Mouse (Mus musculus) frontal cortex, adult 2 months (tissue): ENCODE results near the gene Trim37. TPM values are rescaled to one million over a fixed set of nuclear protein-coding genes. Genes with fewer than 3 reads are reported as not detected.
A peak's percentile ranks its signal among the peaks of the same experiment; 100 is the strongest.
"Not testable (repeated sequence)": the region's sequence is repeated elsewhere in the genome, so short reads cannot be mapped to it uniquely, and the experiment has no call there.

Source experiments
- DNase-seq, 2 experiments: peaks; one replicate each; pipeline ENCODE4 v3.0.0; 2022; ENCODE audit warnings: low spot score in 1 of 2; ENCODE audit errors: extremely low spot score in 1 of 2
- polyA plus RNA-seq: library from polyadenylated mRNA; depleted of rRNA; stranded (reverse); fragments of >200 nt; gene quantifications from 2 replicates; pipeline ENCODE4 v1.2.3, GENCODE M21; 2012

Trim37 gene
- polyA plus RNA-seq, 1 experiment, result 115 TPM

DNA sequence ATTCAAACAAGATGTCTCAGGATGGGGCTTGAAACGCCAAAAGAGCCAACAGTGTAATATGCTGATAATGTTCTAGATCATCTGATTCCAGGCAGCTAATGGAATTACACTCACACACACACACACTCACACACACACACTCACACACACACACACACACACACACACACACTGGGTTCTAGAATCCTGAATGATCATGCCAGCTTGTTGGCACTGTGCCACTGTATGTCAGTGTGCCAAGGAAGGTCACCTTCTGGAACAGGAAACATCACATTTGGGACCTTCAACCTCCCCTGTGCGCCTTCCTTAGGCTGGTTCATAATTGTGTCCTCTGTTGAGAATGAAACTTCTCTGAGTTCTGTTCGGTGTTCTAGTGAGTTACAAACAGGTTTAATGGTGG, 95.8 kb downstream of the Trim37 start:
- DNase-seq, result no peak

DNA sequence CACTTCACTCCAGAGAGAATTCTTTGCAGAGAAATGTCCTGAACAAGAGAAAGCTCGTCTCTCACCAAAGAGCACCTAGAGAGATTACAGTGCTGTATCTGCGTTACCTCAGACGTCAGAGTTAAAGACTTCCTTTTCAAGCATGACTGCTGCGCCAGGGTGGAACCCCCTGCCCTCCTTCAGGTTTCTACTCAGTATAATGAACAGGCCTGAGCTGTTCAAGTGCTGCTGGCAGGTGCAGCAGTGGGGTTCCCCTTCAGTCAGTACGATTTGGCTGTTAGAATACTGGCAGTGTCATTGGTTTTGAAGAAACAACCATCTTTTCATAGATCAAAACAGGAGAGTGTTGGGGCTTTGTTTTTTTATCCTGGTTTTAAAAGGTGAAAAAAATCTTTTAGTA, 100.2 kb downstream of the Trim37 start:
- DNase-seq, result no peak

DNA sequence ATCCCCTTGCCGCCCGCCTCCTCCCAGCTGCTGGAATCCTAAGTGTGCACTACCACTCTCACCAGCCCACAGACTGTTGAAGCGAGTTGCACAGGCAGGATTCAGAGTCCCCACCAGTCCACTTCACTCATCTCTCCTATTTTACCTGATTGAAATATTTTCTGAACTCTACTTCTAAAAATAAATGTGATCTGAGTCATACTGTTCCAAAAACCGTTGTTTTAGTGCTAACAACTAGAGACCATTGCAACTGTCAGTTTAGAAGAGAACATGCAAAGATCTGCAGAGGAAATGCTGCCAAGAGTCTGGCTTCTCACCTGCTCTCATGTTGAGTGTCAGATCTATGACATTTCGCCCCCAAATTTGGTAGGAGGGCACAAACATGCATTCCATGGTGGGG, 106.5 kb downstream of the Trim37 start:
- peak in 1 of 2 experiments; percentile 24 for DNase-seq

DNA sequence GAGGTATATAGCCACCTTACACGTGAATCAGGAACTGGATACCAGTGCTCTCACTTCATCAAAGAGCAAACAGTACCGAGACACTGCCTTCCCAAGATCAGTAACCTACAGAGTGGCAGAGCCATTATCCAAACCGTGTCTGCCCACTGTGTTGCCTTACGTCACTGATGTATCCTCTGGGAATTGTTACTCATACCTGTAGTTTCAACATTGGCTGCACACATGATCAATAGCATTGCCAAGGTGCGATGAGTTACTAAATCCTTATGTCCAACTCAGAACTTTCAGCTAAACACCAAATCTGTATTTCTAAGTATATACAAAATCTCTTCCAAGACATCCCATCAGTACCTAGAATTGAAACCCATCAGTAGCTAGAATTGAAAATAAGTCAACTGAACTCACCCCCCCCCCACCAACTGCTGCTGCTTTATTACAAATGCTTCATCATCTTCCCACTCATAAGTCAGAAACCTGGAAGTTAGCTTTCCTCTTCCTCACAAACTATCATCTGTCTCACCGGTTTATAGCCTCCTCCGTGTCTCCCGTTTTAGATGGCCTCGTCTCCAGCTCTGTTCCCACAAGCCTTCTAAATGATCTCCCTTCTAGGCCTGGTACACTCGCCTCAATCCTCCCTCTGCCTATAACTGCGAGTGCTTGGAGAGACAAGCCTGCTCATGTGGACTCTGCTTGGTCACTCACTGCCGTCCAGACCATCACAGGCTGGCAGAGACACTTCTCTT, 108.0 kb downstream of the Trim37 start:
- peak in 1 of 2 experiments; percentile 60 for DNase-seq

DNA sequence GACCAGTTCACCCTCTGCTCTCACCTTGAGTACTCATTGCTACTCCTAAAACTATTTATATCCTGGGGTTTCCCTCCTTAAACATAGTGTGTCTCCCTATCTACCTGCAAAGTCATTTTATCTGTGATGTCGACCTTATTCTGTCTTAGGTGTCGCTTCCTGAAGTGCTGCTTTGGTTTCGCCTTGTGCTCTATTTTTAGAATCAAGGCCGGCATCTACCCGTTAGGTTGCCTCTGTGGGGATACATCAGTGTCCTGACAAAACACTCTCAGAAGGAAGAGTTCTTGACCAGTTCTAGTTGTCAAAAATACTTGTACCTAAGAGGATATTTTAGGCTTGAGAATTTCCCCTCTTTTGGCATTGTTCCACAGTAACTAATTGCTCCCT, 108.6 kb downstream of the Trim37 start:
- DNase-seq, result no peak

DNA sequence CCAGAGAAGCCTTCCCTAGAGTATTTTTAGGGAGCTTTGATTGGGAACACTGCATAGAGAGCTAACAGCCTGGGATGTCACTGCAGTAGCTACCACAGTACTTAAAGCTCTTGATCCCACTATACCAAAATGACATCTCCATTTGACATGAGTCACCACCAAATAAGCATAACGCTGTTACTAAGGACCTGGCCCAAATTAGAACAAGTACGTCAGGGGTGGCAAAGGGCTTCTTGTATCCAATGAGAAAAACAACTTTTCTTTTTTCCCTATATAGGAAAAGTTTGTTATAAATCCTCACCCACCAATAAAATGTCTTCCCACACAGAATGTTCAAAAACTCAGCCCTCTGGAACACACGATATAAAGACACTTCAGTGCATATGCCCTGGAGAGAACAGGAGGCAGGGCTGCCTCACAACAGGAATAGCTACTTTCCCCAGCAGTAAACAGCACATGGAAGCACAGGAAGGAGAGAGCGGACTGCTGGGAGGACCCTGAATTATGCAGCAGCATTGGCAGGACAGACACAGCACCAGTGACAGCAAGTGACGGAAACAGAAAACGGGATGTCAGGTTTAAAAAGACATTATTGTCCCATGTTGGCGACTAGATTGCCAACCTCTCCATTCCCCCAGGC, 112.1 kb downstream of the Trim37 start:
- peak in 1 of 2 experiments; percentile 48 for DNase-seq

DNA sequence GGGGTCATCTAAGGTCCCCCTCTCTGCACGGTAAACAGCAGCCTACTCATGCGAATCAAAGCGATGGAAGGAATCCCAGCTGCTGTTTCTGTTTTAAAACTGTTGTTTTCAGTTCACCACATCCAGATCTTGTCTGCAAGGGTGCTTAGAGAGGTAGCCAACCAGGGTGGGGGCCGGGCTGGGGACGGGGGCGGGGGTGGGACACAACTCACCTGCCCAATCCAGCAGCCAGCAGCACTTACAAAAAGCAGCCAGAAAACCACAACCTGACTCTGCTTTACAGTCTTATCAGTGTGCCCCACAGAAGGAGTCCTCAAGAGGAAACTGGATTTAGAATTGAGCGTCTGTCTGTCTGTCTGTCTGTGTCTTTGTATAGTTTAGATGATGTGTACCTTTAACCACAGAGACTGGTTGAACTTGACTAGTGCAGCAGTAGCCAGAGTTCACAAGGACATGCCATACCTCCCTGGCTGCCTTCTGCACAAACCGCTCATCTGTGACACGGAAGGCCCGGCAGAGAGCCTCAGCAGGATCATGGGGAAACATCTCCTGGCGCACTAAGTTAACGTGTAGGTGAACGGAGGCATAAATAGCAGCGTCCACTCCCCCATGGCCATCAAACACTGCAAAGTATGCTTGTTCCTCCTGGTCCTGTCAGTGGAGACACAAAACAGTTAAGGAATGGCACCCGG, 113.4 kb downstream of the Trim37 start:
- DNase-seq, result no peak

DNA sequence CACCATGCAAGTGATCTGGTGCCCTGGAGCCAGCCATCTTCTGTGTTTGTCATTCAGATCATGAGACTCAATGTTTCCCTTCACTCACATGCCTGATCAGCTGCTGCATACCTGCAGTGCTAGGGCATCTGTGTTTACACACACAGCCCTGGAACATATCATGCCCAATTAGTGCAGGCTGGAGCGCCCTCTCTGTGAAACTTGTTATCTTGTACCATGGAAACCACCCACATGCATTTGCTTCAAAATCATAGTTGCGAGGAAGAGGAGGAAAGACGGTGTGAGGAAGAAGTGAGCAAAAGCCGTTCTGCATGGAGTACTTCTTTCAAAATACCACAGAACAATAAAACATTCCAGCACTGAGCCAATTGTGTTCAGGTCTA, 113.9 kb downstream of the Trim37 start:
- DNase-seq, result peak; percentile 36 to 46

DNA sequence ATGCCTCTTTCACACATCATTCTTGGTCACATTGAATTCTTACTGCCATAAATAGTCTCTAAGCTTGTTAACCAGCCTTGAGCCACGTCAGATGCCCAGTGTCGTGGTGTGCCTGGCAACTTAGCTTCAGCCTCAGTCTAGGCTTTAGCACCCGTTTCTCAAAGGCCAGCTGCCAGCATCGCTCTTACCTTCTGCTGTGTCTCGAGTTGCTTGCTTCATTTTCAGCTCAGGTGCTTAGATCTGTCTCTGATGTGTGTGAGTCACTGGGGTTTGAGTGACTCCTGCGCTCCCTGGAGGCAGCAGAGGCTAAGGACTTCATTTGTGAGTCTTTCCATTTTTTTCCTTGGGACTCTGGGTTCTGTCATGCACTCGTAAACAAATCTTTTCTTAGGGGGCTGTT, 114.4 kb downstream of the Trim37 start:
- DNase-seq, result peak in 1 of 2 experiments; percentile 48

DNA sequence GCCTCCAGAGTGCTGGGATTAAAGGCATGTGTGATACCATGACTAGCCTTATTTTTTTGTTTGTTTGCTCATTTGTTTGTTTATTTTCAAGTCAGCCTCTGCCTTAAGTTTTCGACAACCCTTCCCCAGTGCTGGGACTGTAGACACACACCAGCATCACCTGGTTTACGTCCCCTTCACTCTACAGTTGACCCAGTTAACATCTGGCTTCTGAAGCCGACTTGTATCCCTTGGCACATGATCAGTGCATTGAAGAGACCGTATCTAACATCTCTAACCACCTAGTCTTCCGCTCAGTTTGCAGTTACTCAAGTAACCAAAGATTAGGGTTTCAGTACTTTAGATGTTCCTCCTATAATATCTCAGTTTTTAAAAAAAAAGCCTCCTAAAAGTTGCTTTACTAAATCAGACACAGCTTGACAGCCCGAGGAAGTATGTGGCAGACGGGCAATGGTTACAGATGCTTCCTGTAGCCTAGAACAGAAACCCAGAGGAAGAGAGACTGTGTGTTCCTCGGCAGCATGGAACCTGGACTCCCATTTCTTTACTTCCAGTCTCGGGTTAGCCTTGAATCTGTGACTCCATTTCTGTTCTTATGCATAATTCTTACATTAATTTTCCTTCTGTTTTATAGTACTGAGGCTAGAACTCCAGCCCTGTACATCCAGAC, 118.4 kb downstream of the Trim37 start:
- no peak for DNase-seq

DNA sequence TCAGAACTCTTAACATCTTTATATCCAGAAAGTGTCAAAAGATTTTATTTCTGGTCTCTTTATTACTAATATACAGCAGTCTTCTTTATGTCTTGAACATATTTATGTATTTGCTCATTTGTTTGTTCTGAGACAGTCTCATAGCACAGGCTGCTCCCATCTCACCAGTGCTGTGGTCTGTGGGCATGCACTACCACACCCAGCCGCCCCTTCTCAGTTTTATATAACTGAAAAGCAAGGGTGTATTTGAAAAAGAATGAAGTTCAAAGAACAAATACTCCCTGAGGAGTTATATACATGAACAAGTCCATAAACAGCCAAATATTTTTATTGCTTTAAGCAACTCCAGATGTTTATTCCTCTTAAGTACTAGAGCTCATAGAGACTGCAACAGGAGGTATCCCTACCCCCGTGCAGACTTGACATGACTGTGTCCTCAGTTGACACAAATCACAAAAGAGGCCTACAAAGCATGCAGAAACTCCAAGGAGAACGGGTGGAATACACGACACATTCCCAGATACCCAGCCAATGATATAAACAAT, 119.3 kb downstream of the Trim37 start:
- no peak for DNase-seq

DNA sequence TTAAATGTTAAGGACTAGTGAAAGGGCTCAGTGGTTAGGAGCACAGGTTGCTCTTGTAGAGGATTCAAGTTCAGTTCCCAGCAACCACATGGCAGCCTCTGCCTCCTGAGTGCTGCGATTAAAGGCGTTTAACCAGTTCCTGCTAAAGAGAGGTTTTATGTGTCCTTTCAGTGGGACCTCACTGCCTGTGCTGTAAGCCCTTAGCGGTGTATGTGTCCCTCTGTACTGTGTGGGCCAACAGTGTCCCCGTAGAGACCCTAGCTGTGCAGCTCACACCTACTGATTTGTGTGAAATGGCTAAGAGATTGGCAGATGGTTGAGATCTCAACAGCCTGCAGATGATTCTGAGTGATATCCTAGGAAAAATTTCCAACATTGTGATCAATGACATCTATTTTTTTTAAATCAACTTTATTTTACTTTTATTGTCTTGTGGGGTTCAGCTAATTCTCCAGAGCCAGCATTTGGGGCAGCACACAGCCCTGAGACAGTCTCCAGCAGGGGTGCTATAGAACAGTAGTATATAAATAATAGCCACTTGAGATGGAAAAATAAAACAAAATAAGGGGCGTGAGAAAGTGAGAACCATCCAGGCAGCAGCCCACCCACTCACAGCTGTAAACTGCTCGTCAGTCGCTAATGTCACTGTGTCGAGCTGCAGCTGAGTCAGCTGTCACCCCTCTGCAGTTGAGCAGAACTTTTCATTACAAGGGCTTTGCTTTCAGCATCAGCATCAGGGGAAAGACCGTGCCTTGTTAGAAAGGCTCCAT, 120.0 kb downstream of the Trim37 start:
- no peak for DNase-seq

DNA sequence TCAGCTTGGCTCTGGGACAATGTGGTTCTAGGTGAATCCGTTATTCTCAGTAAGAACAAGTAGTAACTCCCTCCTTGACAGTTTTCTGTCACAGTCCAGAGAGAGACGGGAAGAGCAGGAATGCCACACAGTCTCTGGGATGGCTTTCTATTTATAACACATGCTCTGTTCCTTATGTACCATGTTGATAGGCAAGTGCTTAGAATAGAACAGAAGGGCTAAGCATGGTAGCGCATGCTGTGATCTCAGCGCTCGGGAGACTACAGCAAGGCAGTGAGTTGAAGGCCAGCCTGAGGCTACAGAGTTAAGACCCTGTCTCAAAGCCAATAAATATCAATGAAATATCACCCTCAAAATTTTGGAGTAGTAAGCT, 120.6 kb downstream of the Trim37 start:
- peak in 1 of 2 experiments; percentile 54 for DNase-seq

DNA sequence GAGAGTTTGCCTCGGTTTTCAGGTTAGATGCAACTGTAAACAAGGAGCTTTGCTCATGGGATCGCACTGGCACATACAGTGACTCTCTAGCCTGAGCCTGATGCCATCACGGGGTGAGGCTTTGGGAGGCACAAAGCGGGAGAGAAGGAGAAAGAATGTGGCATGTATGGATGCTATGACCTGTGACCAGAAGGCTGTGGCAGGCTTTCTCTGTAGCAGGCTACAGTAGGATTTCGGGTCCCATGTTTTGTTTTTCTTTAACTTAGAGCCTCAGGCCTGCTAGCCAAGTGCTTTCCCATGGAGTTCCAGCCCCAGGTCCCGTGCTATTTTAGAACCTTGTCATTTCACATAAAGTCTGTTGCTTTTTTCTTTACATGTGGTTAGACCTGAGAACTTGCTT, 123.3 kb downstream of the Trim37 start:
- DNase-seq, result no peak

DNA sequence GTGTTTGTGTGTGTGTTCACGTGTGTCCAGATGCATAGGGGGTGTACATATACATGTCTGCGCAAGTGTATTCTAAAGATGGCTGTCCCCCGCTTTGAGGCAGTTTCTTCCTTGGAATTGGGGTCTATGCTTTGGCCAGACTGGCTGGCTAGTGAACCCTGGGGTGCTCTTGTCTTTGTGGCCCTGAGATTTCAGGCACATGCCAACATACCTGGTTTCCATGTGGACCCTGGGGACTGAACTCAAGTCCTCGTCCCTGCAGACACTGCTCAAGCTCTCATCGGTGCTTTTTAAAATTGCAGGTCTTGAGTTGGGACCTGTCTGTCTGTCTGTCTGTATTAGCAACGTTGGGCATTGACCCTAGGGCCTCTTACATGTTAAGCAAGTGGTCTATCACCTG, 126.4 kb downstream of the Trim37 start:
- no peak for DNase-seq

DNA sequence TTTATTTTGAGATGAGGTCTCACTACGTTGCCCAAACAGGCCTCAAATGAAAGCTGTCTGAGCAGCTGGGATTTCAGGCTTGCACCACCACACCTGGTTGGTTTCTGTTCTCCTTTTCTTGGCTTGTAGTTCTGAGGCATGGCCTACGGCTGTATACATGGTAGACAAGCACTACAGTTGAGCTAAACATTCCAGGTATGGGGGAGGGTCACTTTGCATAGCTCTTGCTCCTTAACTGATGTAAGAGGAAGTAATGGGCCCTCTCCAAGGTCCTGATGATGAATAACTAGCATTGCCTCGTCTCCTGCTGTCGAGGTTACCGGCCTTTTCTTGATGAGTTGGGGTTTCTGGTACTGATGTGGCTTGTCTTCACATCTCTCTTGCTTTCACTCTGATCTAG, 127.3 kb downstream of the Trim37 start:
- DNase-seq, result no peak

DNA sequence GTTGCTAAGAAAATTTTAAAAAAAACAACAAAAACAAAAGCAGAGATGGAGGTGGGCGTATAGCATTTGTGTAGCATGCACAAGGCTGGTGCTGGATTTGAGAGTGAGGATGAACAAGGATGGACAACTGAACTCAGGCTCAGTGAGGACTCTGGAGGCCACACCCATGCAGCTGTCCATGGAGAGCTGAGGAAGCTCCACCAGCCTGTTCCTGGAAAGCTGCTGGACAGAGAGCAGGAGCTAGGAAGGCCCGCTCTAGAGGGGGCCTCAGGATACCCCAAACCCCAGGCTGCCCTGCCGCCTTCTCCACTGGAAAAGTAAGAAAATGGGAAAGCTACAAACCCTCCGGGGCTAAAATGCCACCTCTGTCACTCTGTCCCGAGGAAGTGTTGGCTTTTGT, 130.4 kb downstream of the Trim37 start:
- no peak for DNase-seq

DNA sequence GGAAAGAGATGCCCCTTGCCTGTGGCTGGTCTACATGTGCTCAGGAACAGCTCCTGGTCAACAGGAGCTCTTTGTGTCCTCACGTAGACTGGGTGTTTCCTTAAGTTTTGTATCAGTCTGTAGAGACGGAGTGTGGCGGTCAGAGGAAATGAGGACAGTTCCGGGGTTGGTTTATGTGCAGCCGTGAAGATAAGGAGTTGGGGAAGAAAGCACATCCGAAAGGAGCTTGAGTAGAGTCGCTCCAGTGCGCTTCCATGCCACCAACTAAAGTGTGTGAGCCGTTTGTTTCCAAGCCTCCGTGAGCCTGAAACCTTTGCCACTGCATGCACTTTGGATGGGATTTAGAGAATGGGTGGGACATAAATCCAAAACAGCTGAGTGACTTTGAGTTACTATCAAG, 132.9 kb downstream of the Trim37 start:
- DNase-seq, result no peak

DNA sequence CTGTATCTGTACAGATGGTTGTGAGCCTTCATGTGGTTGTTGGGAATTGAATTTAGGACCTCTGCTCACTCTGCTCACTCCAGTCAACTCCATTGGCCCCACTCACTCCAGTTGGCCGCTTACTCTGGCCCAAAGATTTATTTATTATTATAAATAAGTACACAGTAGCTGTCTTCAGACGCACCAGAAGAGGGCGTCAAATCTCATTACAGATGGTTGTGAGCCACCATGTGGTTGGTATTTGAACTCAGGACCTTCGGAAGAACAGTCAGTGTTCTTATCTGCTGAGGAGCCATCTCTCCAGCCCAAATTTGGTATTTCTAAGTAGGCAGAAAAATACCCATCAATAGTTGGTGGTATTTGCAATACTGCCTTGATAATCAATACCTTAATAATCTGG, 134.8 kb downstream of the Trim37 start:
- not testable (repeated sequence) for DNase-seq

DNA sequence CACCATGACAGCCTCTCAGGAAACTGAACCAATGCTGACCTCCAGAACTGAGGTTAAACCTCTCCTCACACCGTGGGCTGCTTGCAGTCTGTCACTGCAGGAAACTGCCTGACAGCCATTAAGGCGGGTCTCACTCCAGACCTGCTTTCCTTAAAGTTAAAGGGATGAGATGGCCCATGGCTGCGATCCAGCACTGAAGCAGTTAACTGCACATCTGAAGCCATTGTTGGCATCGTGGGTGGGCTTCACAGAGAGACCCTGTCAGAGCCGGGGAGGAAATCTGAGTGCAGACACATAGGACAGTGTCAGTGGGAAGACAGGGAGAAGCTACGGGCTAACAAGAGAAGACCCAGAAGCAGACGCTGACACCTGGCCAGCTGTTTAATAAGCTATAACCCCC, 137.1 kb downstream of the Trim37 start:
- no peak for DNase-seq
